Mouse (Mus musculus): ENCODE measurements around the gene Ciz1. TPM values are rescaled to one million over a fixed set of nuclear protein-coding genes. Genes with fewer than 3 reads are reported as not detected.

Gene Ciz1
- polyA plus RNA-seq, 1 experiment from 2014 or later, result 44.7 TPM

DNA sequence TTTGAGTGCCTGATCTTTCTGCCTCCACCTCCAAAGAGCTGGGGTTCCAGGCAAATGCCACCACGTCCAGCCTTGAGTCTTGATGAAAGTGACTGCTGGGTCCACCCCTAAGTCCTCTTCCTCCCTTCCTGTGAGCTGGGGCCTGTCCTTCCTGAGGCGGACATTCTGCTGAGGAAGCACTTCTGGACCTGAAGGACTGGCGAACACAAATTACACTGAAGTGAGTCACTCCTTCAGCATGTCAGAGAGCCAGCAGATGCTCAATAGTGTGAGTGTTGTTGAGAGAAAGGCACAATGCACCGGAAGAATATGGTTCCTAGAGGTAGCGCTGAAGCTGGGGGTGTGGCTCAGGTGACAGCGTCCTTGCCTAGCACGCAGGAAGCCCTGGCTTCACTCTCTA, 26.8 kb upstream of the Ciz1 start:
- H3K4me2 ChIP-seq (replicated peaks; ENCODE audit: low read depth, low read length), result no peak overlapping the region
- H3K27ac ChIP-seq (ENCODE audit: low read length), result 0 out of 2 replicates have a peak overlapping the region, but pooled peaks have one; percentile 28
- H3K27me3 ChIP-seq (ENCODE audit: control insufficient read depth, insufficient read depth, low read length), result no peaks in the 10 kb centered on the region
- no peak overlapping the region for H3K4me3 ChIP-seq (ENCODE audit: low read depth, low read length)
- H3K4me1 ChIP-seq (ENCODE audit: control insufficient read depth, insufficient read depth, low read length), result peaks cover 20% of the 10 kb centered on the region
- ATAC-seq (ENCODE audit: insufficient number of reproducible peaks, insufficient read depth, low FRiP score, low read depth), result no peak
- H3K36me3 ChIP-seq (ENCODE audit: control insufficient read depth, insufficient read depth, low read length), result no peaks in the 10 kb centered on the region; the same call in 1 of the 2 replicates
- H3K9ac ChIP-seq (replicated peaks; ENCODE audit: low read depth, low read length), result no peak overlapping the region
- H3K9me3 ChIP-seq (ENCODE audit: control insufficient read depth, low read depth, low read length), result no peaks in the 10 kb centered on the region
- whole genome bisulfite sequencing, result 51% methylated on average over 7 of the region's 7 CpGs

DNA sequence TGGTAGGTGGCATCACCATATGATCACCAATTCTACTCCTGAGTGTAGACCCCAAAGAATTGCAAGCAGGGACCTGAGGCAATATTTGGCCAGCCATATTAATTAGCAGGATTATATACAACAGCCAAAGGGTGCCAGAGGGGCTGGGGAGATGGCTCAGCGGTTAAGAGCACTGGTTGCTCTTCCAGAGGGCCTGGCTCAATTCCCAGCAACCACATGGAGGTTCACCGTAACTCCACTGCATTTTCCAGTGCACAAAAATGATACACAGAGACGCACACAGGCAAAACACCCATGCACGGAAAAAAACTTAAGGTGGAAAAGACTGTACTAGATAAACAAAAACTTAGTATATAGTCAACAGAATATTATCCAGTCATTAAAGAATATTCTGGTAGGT, 24.9 kb upstream of the Ciz1 start:
- H3K4me3 ChIP-seq (ENCODE audit: low read depth, low read length), result no peak overlapping the region
- WGBS, result 63% methylated on average over 4 of the region's 4 CpGs

DNA sequence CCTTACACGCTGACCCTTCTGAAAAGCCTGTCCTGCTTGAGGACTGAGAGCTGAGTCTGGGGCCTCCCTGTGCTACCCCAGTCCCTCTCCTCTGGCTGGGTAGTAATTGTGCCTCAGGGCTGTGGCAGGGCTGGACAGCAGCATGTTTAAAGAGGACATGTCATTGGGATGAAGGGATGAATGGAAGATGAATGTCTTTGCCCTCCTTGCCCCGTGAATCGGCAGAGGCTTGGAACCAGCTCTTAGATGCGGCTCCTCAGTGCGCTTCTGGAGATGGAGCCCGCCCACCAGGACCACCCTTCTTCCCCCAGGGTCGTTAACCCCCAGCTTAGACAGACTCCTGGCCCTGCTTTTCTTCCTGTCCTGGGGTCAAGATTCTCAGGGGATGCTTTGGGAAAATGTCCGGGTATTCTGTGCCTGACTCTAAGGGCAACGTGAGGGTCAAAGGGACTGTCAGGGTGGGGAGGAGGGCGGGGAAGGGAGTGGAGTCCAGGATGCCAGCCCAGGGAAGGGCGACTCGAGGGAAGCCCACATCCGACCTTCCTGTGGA, 23.1 kb upstream of the Ciz1 start:
- H3K4me3 ChIP-seq (ENCODE audit: low read depth, low read length), result no peak overlapping the region
- no peaks in the 10 kb centered on the region; the same call in 1 of the 2 replicates for H3K36me3 ChIP-seq (ENCODE audit: control insufficient read depth, insufficient read depth, low read length)
- peak overlapping the region; percentile 67 for H3K27ac ChIP-seq (ENCODE audit: low read length)
- no peak overlapping the region for H3K9ac ChIP-seq (replicated peaks; ENCODE audit: low read depth, low read length)
- H3K9me3 ChIP-seq (ENCODE audit: control insufficient read depth, low read depth, low read length), result no peaks in the 10 kb centered on the region
- no peak for ATAC-seq (ENCODE audit: insufficient number of reproducible peaks, insufficient read depth, low FRiP score, low read depth)
- H3K4me2 ChIP-seq (replicated peaks; ENCODE audit: low read depth, low read length), result no peak overlapping the region
- WGBS, result 24% methylated on average over 13 of the region's 13 CpGs
- H3K4me1 ChIP-seq (ENCODE audit: control insufficient read depth, insufficient read depth, low read length), result peaks cover 20% of the 10 kb centered on the region
- H3K27me3 ChIP-seq (ENCODE audit: control insufficient read depth, insufficient read depth, low read length), result no peaks in the 10 kb centered on the region

More for the DNA sequence above, 24.9 kb upstream of the Ciz1 start:
- Histone ChIP-seq H3K4me2 (replicated peaks; ENCODE audit: low read depth, low read length) (no peak overlapping the region), H3K27ac (ENCODE audit: low read length) (no peak overlapping the region), H3K27me3 (ENCODE audit: control insufficient read depth, insufficient read depth, low read length) (no peaks in the 10 kb centered on the region), H3K4me1 (ENCODE audit: control insufficient read depth, insufficient read depth, low read length) (peaks cover 20% of the 10 kb centered on the region), H3K9me3 (ENCODE audit: control insufficient read depth, low read depth, low read length) (no peaks in the 10 kb centered on the region), H3K36me3 (ENCODE audit: control insufficient read depth, insufficient read depth, low read length) (no peaks in the 10 kb centered on the region), H3K9ac (replicated peaks; ENCODE audit: low read depth, low read length) (no peak overlapping the region)
- no peak for ATAC-seq (ENCODE audit: insufficient number of reproducible peaks, insufficient read depth, low FRiP score, low read depth)

DNA sequence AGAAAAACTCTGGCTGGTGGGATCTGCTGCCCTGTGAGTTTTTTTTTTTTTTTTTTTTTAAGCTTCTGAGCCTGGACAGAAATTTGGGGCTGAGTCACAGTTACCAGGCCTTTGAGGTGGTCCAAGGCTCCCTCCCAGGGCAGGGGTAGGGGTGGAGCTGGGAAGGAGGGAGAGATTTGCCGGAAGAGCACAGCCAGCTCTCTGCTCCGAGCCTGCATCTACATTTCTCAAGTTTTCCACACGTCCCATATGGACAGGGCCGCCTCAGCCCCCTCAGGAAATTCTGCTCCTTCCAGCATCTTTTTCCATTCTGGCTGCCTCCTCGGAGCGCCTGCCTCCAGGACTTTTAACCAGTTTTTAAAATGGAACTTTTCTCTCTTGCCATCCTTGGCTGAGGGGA, 22.6 kb upstream of the Ciz1 start:
- Histone ChIP-seq H3K9ac (replicated peaks; ENCODE audit: low read depth, low read length) (no peak overlapping the region), H3K36me3 (ENCODE audit: control insufficient read depth, insufficient read depth, low read length) (no peaks in the 10 kb centered on the region; the same call in 1 of the 2 replicates), H3K4me3 (ENCODE audit: low read depth, low read length) (no peak overlapping the region), H3K27me3 (ENCODE audit: control insufficient read depth, insufficient read depth, low read length) (no peaks in the 10 kb centered on the region), H3K9me3 (ENCODE audit: control insufficient read depth, low read depth, low read length) (no peaks in the 10 kb centered on the region), H3K27ac (ENCODE audit: low read length) (peak overlapping the region; percentile 67), H3K4me1 (ENCODE audit: control insufficient read depth, insufficient read depth, low read length) (peaks cover 20% of the 10 kb centered on the region), H3K4me2 (replicated peaks; ENCODE audit: low read depth, low read length) (no peak overlapping the region)
- ATAC-seq (ENCODE audit: insufficient number of reproducible peaks, insufficient read depth, low FRiP score, low read depth), result no peak
- 22% methylated on average over 6 of the region's 6 CpGs for WGBS

DNA sequence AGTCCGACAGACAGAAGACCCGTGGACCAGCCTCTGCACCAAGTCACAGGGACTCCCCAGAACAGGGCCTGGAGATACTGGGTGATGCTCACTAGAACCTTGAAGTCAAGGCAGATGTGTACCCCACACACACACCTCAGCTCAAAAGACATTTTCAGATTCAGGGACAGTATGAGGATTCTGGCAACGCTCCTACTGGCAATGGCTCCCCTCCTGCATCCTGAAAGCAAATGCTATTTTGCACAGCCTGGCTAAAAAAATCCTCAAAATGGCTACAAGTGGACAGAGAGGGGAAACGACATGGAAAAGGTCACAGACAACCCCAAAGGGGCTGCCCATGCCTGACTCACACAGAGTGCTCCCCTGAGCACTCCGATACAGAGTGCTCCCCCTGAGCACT, 20.0 kb upstream of the Ciz1 start:
- Histone ChIP-seq H3K4me3 (ENCODE audit: low read depth, low read length) (no peak overlapping the region), H3K4me1 (ENCODE audit: control insufficient read depth, insufficient read depth, low read length) (peaks cover 16% of the 10 kb centered on the region), H3K4me2 (replicated peaks; ENCODE audit: low read depth, low read length) (no peak overlapping the region), H3K9ac (replicated peaks; ENCODE audit: low read depth, low read length) (no peak overlapping the region), H3K27me3 (ENCODE audit: control insufficient read depth, insufficient read depth, low read length) (no peaks in the 10 kb centered on the region), H3K9me3 (ENCODE audit: control insufficient read depth, low read depth, low read length) (no peaks in the 10 kb centered on the region), H3K27ac (ENCODE audit: low read length) (no peak overlapping the region), H3K36me3 (ENCODE audit: control insufficient read depth, insufficient read depth, low read length) (no peaks in the 10 kb centered on the region; the same call in 1 of the 2 replicates)
- WGBS, result 88% methylated on average over 5 of the region's 5 CpGs
- ATAC-seq (ENCODE audit: insufficient number of reproducible peaks, insufficient read depth, low FRiP score, low read depth), result no peak

DNA sequence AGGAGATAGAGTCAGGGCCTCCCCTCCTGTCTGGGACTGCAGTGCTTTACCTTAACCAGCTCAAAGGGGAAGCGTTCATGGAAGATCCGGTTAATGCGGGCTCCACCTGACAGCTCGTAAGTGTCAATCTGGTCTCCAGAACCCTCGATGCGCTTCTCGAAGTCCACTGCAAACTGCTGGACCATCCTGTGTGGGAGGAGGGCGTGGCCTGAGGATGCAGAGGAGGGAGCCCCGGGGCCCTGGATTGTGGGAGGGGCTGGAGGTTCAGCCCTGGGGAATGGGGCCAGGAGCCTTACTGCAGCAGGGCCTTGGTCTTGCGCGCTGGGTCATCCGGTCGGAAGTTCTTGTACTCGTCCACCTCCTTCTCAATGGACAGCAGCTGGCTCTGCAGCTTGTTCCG, 16.2 kb upstream of the Ciz1 start:
- no peak for ATAC-seq (ENCODE audit: insufficient number of reproducible peaks, insufficient read depth, low FRiP score, low read depth)
- Histone ChIP-seq H3K27ac (ENCODE audit: low read length) (no peak overlapping the region), H3K4me1 (ENCODE audit: control insufficient read depth, insufficient read depth, low read length) (no peaks in the 10 kb centered on the region), H3K4me3 (ENCODE audit: low read depth, low read length) (no peak overlapping the region), H3K27me3 (ENCODE audit: control insufficient read depth, insufficient read depth, low read length) (no peaks in the 10 kb centered on the region), H3K9ac (replicated peaks; ENCODE audit: low read depth, low read length) (no peak overlapping the region), H3K9me3 (ENCODE audit: control insufficient read depth, low read depth, low read length) (no peaks in the 10 kb centered on the region), H3K4me2 (replicated peaks; ENCODE audit: low read depth, low read length) (no peak overlapping the region), H3K36me3 (ENCODE audit: control insufficient read depth, insufficient read depth, low read length) (peaks cover 5% of the 10 kb centered on the region; the same call in 1 of the 2 replicates)
- WGBS, result 53% methylated on average over 15 of the region's 15 CpGs

DNA sequence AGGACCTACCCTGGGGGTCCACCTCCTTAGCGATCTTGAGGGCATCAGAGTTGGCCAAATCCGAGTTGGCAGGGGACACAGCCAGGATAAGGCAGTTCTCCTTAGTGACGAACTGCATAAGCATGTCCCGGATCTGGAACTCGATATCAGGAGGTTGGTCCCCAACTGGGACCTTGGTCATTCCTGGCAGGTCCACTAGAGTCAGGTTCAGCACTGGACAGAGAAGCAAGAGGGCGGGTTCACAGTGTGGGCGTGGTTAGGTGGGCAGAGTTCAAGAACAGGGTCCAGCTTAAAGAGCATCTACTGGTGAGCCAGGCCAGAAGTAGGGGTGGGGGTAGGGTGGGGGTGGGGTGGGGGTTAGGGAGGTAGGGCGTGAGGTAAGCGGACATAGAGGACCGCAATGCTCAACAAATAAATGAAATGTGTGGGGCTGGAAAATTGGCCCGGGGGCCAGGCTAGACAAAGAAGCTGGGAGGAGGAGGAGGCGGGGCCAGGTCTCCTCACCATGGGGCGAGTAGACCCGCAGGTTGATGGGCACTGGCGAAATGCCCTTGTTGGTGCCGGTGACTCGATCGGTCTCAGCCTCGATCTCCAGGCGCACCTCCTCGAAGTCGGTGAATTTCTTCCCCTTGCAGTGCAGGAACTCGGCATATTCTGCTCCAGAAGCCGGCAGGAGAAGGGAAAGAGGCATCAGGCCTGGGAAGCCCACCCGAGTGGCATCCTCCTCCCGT, 12.1 kb upstream of the Ciz1 start:
- no peaks in the 10 kb centered on the region for H3K9me3 ChIP-seq (ENCODE audit: control insufficient read depth, low read depth, low read length)
- WGBS, result 51% methylated on average over 26 of the region's 26 CpGs
- no peak overlapping the region for H3K27ac ChIP-seq (ENCODE audit: low read length)
- no peak overlapping the region for H3K9ac ChIP-seq (replicated peaks; ENCODE audit: low read depth, low read length)
- peaks cover 5% of the 10 kb centered on the region; the same call in 1 of the 2 replicates for H3K36me3 ChIP-seq (ENCODE audit: control insufficient read depth, insufficient read depth, low read length)
- H3K4me3 ChIP-seq (ENCODE audit: low read depth, low read length), result no peak overlapping the region
- no peak for ATAC-seq (ENCODE audit: insufficient number of reproducible peaks, insufficient read depth, low FRiP score, low read depth)
- 0 out of 2 replicates have a peak, but pooled peaks cover 3% of the 10 kb centered on the region for H3K4me1 ChIP-seq (ENCODE audit: control insufficient read depth, insufficient read depth, low read length)
- no peak overlapping the region for H3K4me2 ChIP-seq (replicated peaks; ENCODE audit: low read depth, low read length)
- no peaks in the 10 kb centered on the region for H3K27me3 ChIP-seq (ENCODE audit: control insufficient read depth, insufficient read depth, low read length)

DNA sequence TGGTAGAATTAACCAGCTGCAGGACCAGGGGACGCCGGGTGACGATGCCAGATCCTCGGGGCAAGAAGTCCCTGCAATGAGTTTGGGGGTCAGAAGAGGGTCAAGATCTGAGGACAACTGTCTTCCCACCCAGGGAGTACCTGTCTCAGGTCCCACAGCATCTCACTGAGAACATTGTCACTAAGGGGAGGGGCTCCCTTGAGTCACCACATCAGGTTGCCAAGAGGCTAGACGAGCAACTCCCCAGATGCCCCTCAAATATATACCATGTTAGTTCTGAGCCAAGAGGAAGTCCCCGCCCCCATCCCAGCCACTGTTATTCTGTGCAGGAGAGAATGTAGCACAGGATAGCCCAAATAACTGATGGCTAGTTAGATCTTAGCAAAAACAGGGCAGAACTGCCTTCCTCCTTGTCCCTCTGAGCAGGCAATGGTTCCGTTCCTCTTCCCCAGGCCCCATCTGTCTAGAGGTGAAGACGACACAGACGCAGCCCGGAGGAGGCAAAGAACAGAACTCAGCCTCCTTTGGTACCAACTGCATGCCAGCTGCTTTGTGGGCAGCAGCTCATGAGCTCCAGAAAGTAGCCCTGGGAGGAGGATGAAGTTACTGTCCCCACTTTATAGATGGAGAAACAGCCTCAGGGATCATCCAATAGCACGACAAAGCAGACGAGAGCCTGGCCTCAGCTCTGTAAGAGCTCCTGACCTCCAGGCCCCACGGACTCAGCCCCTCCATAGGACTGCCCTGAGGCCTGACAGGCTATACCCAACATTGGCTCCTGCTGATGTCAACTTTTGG, 11.1 kb upstream of the Ciz1 start:
- Histone ChIP-seq H3K4me3 (ENCODE audit: low read depth, low read length) (no peak overlapping the region), H3K4me2 (replicated peaks; ENCODE audit: low read depth, low read length) (no peak overlapping the region), H3K4me1 (ENCODE audit: control insufficient read depth, insufficient read depth, low read length) (0 out of 2 replicates have a peak, but pooled peaks cover 3% of the 10 kb centered on the region), H3K9ac (replicated peaks; ENCODE audit: low read depth, low read length) (no peak overlapping the region), H3K27me3 (ENCODE audit: control insufficient read depth, insufficient read depth, low read length) (no peaks in the 10 kb centered on the region), H3K27ac (ENCODE audit: low read length) (no peak overlapping the region), H3K36me3 (ENCODE audit: control insufficient read depth, insufficient read depth, low read length) (peaks cover 5% of the 10 kb centered on the region; the same call in 1 of the 2 replicates), H3K9me3 (ENCODE audit: control insufficient read depth, low read depth, low read length) (no peaks in the 10 kb centered on the region)
- 83% methylated on average over 13 of the region's 13 CpGs for WGBS
- no peak for ATAC-seq (ENCODE audit: insufficient number of reproducible peaks, insufficient read depth, low FRiP score, low read depth)
